ENCODE assay signal across 14 mouse cellular contexts in the genomic region with DNA sequence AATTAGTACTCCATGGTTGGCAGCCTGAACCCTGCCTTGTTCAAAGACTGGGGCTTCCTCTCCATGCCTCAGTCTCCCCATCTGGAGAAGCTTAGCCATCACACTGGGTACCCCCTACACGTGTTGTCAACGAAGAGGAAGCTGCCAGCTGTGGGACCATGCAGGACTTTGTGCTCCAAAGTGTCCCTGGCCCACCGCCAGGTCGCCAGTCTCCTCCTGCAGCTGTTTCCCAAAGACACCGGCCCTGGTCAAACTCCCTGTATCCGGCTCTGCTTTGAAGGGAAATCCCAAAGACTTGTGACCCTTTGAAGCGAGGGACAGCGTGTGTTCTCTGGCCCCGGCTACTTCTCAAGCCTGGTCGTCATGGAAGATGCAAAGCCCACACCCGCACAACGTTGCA. TPM values are rescaled to one million over a fixed set of nuclear protein-coding genes. Genes with fewer than 3 reads are reported as not detected.
DNase-seq lines count a peak whose midpoint lies in the region; ATAC-seq and TF ChIP-seq lines count a peak whose summit lies in the region.
"Had no signal": no experiment of that assay in that cellular context is flagged by ENCODE, and none has a peak within 500 bp of the region (broad histone marks: within the 10 kb centered on the region; RNA-seq: fewer than 3 reads in every experiment).

No protein-coding gene starts in this region.

- H3K4me3 ChIP-seq in lung, embryonic 14.5 days (ENCODE audit: low read depth, low read length), result no peak overlapping the region
- H3K4me3 ChIP-seq: embryonic facial prominence, embryonic 13.5 days; forebrain, embryonic 12.5 days; liver, embryonic 13.5 days; megakaryocyte, embryonic 14.5 days; stomach, embryonic 15.5 days had no signal

- peak; percentile 25 for DNase-seq in gastrocnemius, postnatal 14 days
- DNase-seq in gastrocnemius, postnatal 25 days, result no peak
- peak; percentile 61 for DNase-seq in lung, embryonic 14.5 days
- no peak for DNase-seq in lung, adult 18-20 months
- peak; percentile 70 for DNase-seq in kidney, postnatal 10 days
- DNase-seq in kidney, postnatal 25 days, result peak; percentile 44 to 67
- no peak for DNase-seq in layer of hippocampus, adult 18-20 months (ENCODE audit: low spot score in 2 of 2)
- DNase-seq: heart, postnatal 14 days; liver, embryonic 13.5 days had no signal

- no peak overlapping the region for H3K9ac ChIP-seq in lung, embryonic 14.5 days
- H3K9ac ChIP-seq: embryonic facial prominence, embryonic 13.5 days; forebrain, embryonic 12.5 days; liver, embryonic 13.5 days; stomach, embryonic 15.5 days had no signal

- H3K4me1 ChIP-seq in lung, embryonic 14.5 days (ENCODE audit: insufficient read depth), result no peaks in the 10 kb centered on the region
- H3K4me1 ChIP-seq: liver, embryonic 13.5 days; megakaryocyte, embryonic 14.5 days; stomach, embryonic 15.5 days had no signal

- WGBS in lung, embryonic 14.5 days, result 14% methylated on average over 12 of the region's 12 CpGs

- ATAC-seq in lung, embryonic 14.5 days (ENCODE audit: insufficient read depth), result peak; percentile 28; the same call in 1 of the 2 replicates
- ATAC-seq: activated CD4-positive, CD25-positive, alpha-beta regulatory T cell, adult 4 months had no signal

- TF ChIP-seq CTCF in lung, embryonic 14.5 days (IDR thresholded peaks at IDR 0.05; ENCODE audit: low read depth), result no peak

- no peak overlapping the region for H3K27ac ChIP-seq in lung, embryonic 14.5 days (ENCODE audit: low read depth)
- H3K27ac ChIP-seq: embryonic facial prominence, embryonic 13.5 days; forebrain, embryonic 12.5 days; liver, embryonic 13.5 days; stomach, embryonic 15.5 days had no signal

- peaks cover 14% of the 10 kb centered on the region for H3K27me3 ChIP-seq in lung, embryonic 14.5 days (ENCODE audit: insufficient read depth, low read length)

- H3K36me3 ChIP-seq in lung, embryonic 14.5 days (ENCODE audit: insufficient read depth), result no peaks in the 10 kb centered on the region
- H3K36me3 ChIP-seq: embryonic facial prominence, embryonic 13.5 days; forebrain, embryonic 12.5 days; liver, embryonic 13.5 days; stomach, embryonic 15.5 days had no signal

- H3K4me2 ChIP-seq in lung, embryonic 14.5 days, result no peak overlapping the region
- H3K4me2 ChIP-seq: embryonic facial prominence, embryonic 13.5 days; forebrain, embryonic 12.5 days; liver, embryonic 13.5 days; stomach, embryonic 15.5 days had no signal

- intact Hi-C loops in gastrocnemius, postnatal 14 days (cut with DNase I; ENCODE audit: low total_unique reads), result no loop called here

- H3K9me3 ChIP-seq in lung, embryonic 14.5 days (ENCODE audit: low read depth, low read length), result no peaks in the 10 kb centered on the region
- H3K9me3 ChIP-seq: embryonic facial prominence, embryonic 13.5 days; forebrain, embryonic 12.5 days; liver, embryonic 13.5 days; megakaryocyte, embryonic 14.5 days; stomach, embryonic 15.5 days had no signal

RNA-seq across cellular contexts. Expression of a gene that starts 23.5 kb away (rescaled TPM):
- under 1 TPM; 0.14 to 0.16 TPM for total RNA-seq in gastrocnemius, postnatal 14 days (2021)
- total RNA-seq in gastrocnemius, postnatal 25 days (2021), result under 1 TPM in 1 of 2 experiments, not detected in 1; 0.13 TPM
- not detected in 2 replicates for polyA plus RNA-seq in lung, embryonic 14.5 days (2014; fragmentation: Nextera tagmentation; extraction: Ambion mirVana)
- total RNA-seq in layer of hippocampus, adult 18-20 months (2021), result 10 to 100 TPM; 30.0 to 40.3 TPM
- polyA plus RNA-seq: activated CD4-positive, CD25-positive, alpha-beta regulatory T cell, adult 4 months had no signal

Comparison
In these comparisons a context has a peak if more than half of its experiments do, and no peak if none do; other contexts are left out.
1. DNase-seq: peak in gastrocnemius, postnatal 14 days (single experiment), lung, embryonic 14.5 days (single experiment), kidney, postnatal 10 days (single experiment) and kidney, postnatal 25 days (2 of 2); none in gastrocnemius, postnatal 25 days (single experiment), lung, adult 18-20 months (0 of 2) and layer of hippocampus, adult 18-20 months (0 of 2).
2. RNA of a gene that starts 23.5 kb away (total RNA-seq): 30.0 to 40.3 TPM in layer of hippocampus, adult 18-20 months; 0.14 to 0.16 TPM in gastrocnemius, postnatal 14 days and 0.13 TPM in gastrocnemius, postnatal 25 days; every median in the first group is over 10 times any median in the second.